Comparison of ENCODE assay signal across 12 mouse cellular contexts in genomic region chr9:64124846-64125245, GRCm38 (mm10). TPM values are rescaled to one million over a fixed set of nuclear protein-coding genes. Genes with fewer than 3 reads are reported as not detected.
"Had no signal": no experiment of that assay in that cellular context is flagged by ENCODE, and none has a peak within 500 bp of the region (broad histone marks: within the 10 kb centered on the region; RNA-seq: fewer than 3 reads in every experiment).

No protein-coding gene starts in this region.

RNA-seq across cellular contexts. Expression of gene Lctl, which starts 7.9 kb away (rescaled TPM):
- total RNA-seq: layer of hippocampus, adult 2 months; layer of hippocampus, postnatal 10 days; left cerebral cortex, postnatal 36 days; megakaryocyte, adult 5-6 weeks; neutrophil, adult 5-6 weeks had no signal
- polyA plus RNA-seq: limb, embryonic 12.5 days; liver, embryonic 13.5 days; liver, postnatal 0 days; midbrain, embryonic 10.5 days; midbrain, embryonic 14.5 days; neural tube, embryonic 12.5 days; stomach, embryonic 15.5 days had no signal
